Mouse (Mus musculus) kidney, adult 9 months (tissue): ENCODE measurements around the gene Gm14399.
"Not testable (repeated sequence)": the region's sequence is repeated elsewhere in the genome, so short reads cannot be mapped to it uniquely, and the experiment has no call there.

ENCODE experiments used
- DNase-seq: peaks from one replicate; pipeline ENCODE4 v3.0.0; 2022

Gene Gm14399

GRCm38 (mm10) chr2:175141993-175142295, at the start of gene Gm14399:
TSS of gene Gm14399 (minus strand) at chr2:175142012.
- not testable (repeated sequence) for DNase-seq

- not testable (repeated sequence) for DNase-seq
Measured at GRCm38 (mm10) chr2:175179008-175179407, 37.2 kb upstream of the Gm14399 start.

DNA sequence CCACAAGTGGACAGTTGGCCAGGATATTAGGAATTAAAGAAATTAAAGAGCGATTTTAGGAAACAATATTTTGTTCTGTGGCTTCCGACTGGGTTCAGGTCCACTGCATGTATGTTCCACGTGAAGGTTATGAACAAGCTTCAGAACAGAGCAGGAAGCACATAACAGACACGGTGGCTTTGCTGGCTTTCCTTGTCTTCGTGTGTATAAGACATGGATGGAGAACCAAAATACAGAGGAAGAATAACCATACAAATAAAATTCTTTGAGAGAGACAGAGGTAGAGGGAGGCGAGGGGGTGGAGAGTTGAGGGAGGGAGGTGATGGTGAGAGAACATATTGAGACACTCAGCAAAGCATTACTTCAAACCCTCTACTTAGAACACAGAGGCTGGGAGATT, 34.5 kb upstream of the Gm14399 start:
- no peak for DNase-seq

DNA sequence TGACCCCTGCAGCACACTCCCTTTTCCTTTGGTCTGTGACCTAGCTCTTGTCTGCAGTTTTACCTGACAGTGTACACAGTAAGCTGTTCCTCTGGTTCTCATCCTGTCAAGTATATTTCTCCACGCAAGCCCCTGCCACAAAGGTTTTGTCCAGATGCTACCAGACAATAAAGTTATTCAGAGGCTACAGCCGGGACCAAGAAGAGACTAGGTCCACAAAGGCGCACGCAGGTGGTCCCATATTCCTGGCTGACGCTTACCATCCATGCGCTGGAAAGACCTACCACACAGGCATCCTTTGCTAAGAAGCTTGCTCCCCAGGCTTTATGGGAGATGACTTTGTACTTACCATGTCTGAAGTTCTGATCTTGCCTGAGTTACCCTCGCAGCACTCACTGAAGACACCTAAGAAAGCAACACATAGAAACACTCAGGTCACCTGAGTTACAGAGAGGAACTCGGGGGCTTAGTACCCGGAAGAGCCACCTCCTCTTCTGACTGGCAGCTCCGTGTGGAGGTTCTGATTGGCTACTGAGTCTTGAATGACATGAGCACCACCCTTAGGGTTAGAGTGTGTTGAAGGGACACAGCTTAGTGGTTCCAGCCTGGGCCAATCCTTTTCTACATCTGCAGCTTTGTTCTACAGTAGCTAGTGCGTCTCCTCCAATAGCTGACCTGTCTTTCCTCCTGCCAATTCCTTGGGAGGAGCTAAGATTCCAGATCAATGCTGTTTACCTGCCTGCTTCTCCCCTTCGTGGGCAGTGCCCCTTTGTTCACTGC, 33.8 kb upstream of the Gm14399 start, which contains the start of gene Gm14443:
Gene Gm14443 (minus strand): TSS at position 471 of the 780 bp plus-strand sequence.
- DNase-seq = not testable (repeated sequence)

DNA sequence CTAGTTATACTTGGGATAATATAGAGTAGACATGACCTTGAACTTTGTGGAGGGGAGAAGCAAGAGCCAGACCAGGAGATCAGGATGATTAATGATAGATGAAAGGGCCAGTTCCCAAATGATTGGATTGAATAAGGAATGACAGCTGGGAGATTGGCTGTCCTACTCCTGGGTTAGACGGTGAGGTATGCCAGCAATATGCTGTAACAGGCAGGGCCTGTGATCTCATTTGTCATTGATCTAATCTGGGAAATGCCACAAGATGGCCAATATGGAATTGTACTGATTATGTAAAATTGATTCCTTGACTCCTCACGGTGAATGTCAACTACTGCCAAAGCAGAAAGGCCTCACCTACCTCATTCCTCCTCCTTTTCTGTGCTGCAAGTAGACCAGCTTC, 32.2 kb upstream of the Gm14399 start:
- DNase-seq = not testable (repeated sequence)

- DNase-seq = not testable (repeated sequence)
Measured at GRCm38 (mm10) chr2:175172906-175173595, 31.2 kb upstream of the Gm14399 start.

DNA sequence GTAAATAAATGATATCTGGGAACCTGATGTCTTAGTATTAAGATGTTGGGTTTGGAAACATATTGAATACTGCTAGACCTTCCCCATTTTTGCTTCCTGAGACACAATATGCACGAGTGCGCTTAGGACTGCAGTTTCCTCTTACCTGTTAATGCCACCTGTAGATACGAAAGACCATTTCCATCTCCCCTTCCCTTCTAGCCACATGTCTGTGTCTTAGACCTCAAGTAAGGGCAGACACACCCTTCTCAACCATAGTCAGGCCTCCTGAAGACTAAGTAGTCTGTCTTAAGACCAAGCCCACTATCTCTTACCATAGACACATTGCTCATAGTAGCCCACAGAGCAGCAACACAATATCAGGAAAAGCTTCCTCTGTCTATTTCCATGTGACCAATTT, 30.3 kb upstream of the Gm14399 start:
- DNase-seq = no peak

DNA sequence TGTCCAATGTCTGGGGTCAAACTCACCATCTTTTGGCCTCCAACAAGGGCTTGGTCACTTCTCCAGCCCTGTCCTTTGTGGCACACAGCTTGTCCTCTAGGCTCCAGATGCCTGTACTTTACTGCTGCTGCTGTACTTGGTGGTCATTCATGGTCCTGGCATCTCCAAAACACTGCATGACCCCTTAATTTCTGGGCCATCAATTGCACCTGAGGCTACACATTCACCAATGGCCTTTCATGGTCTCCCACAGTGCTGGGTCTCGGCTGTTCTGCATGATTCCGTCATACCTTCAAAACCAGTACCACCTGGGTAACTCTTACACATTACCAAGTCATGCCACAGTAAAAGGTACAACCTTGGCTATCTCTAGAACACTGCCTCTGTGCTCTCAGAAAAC, 25.1 kb upstream of the Gm14399 start:
- DNase-seq = not testable (repeated sequence)

GRCm38 (mm10) chr2:175165110-175165509, 23.3 kb upstream of the Gm14399 start:
- DNase-seq = not testable (repeated sequence)

- DNase-seq = not testable (repeated sequence)
Measured at GRCm38 (mm10) chr2:175161438-175161837, 19.6 kb upstream of the Gm14399 start.

DNA sequence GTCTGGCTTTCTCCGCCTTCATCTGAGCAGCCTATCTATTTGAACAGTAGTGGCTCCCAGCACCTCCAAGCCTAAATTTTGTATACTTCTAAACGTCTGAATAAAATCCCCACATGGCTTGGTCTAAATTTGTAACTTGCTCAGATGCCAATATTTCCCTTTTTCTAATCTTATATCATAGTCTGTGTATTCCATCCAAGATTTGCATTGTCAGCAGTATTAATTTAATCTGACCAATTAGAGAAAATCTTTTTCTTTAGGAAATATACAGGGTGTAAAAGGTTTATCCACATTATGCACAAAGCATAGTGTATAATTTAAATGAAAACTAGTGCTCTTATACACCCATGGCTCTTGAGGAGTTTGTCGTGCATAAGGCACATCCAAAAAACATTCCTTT, 16.8 kb upstream of the Gm14399 start:
- DNase-seq = no peak

GRCm38 (mm10) chr2:175156696-175157095, 14.9 kb upstream of the Gm14399 start:
- no peak for DNase-seq

GRCm38 (mm10) chr2:175141118-175141992, 457 bp downstream of the Gm14399 start:
- DNase-seq = peak; percentile 59

- not testable (repeated sequence) for DNase-seq
Measured at GRCm38 (mm10) chr2:175140624-175141023, 1.2 kb downstream of the Gm14399 start.
